Mouse (Mus musculus) G1E (cell line): ENCODE data around the gene Mllt3. TPM values are rescaled to one million over a fixed set of nuclear protein-coding genes. Genes with fewer than 3 reads are reported as not detected.
A peak's percentile ranks its signal among the peaks of the same experiment; 100 is the strongest.

ENCODE experiments used
- ATAC-seq: 2 replicates; pipeline ENCODE4 v1.8.0; 2016; ENCODE audit warnings: mild to moderate bottlenecking; ENCODE audit not compliant: insufficient number of reproducible peaks, poor library complexity, low FRiP score, severe bottlenecking; ENCODE audit errors: extremely low read depth
- DNase-seq: peaks from one replicate; pipeline ENCODE4 v3.0.0; 2012; ENCODE audit warnings: low spot score
- H3K27me3 ChIP-seq: 2 replicates; pipeline ENCODE4 v1.6.1; 2012; ENCODE audit warnings: mild to moderate bottlenecking, low read length, inconsistent platforms; ENCODE audit not compliant: insufficient read depth
- H3K36me3 ChIP-seq: replicated peaks from 2 replicates; pipeline ENCODE3; 2012; ENCODE audit warnings: mild to moderate bottlenecking, inconsistent platforms
- H3K4me1 ChIP-seq: 2 replicates; pipeline ENCODE4 v1.6.1; 2012; ENCODE audit warnings: low read depth, low read length, inconsistent platforms, mixed read lengths; ENCODE audit not compliant: insufficient read depth
- H3K4me3 ChIP-seq: 2 replicates; pipeline ENCODE4 v1.5.1; 2012; ENCODE audit warnings: low read depth, mild to moderate bottlenecking, inconsistent platforms, low read length, moderate library complexity, mixed read lengths
- H3K9me3 ChIP-seq: replicated peaks from 2 replicates; pipeline ENCODE4 v1.6.1; 2012; ENCODE audit warnings: inconsistent platforms
- CTCF ChIP-seq: IDR thresholded peaks from 2 replicates; pipeline ENCODE4 v1.5.1; 2012; ENCODE audit warnings: low read depth, low read length, inconsistent platforms, mixed read lengths
- GATA1 ChIP-seq: IDR thresholded peaks from 2 replicates; pipeline ENCODE4 v1.6.1; 2012; ENCODE audit warnings: borderline replicate concordance, low read length, inconsistent platforms, mixed read lengths
- GATA2 ChIP-seq: IDR thresholded peaks from 2 replicates; pipeline ENCODE4 v1.6.1; 2012; ENCODE audit warnings: low read depth, low read length, inconsistent platforms, borderline replicate concordance
- POLR2AphosphoS5 ChIP-seq: IDR thresholded peaks from 2 replicates; pipeline ENCODE4 v1.6.1; 2012; ENCODE audit warnings: low read depth, low read length, inconsistent platforms; ENCODE audit not compliant: insufficient replicate concordance
- TAL1 ChIP-seq: conservative IDR thresholded peaks from 2 replicates; pipeline ENCODE4 v1.6.1; 2012; ENCODE audit warnings: low read depth, low read length, inconsistent platforms, mixed read lengths
- polyA plus RNA-seq: library from polyadenylated mRNA; stranded (reverse); fragments of >175 nt; gene quantifications from 2 replicates; pipeline ENCODE4 v1.2.3, GENCODE M21; 2012
- total RNA-seq, 2 experiments: library from RNA; stranded (forward) in 1 of 2; stranded (reverse) in 1 of 2; fragments of 200-1000 nt in 1 of 2; fragments of >200 nt in 1 of 2; fragmentation: Nextera tagmentation in 1 of 2; gene quantifications; 2 replicates each; pipeline ENCODE4 v1.2.3; 2014 to 2017

Mllt3 gene
- total and polyA plus RNA-seq, 3 experiments, result 10.6 to 123 (median 97.8) TPM

GRCm38 (mm10) chr4:88003159-88003948 lies 29.8 kb downstream of the Mllt3 start:
- peaks cover 23% of the 10 kb centered on the region for H3K36me3 ChIP-seq
- no peaks in the 10 kb centered on the region for H3K27me3 ChIP-seq
- TF ChIP-seq POLR2AphosphoS5, result no peak
- no peak for TF ChIP-seq GATA1
- no peak for TF ChIP-seq TAL1
- DNase-seq (peak; percentile 15), ATAC-seq (peak; percentile 51)
- no peaks in the 10 kb centered on the region for H3K9me3 ChIP-seq
- H3K4me1 ChIP-seq, result peaks cover 46% of the 10 kb centered on the region
- H3K4me3 ChIP-seq, result no peak overlapping the region

- no peak for DNase-seq
- no peaks in the 10 kb centered on the region for H3K9me3 ChIP-seq
- H3K4me3 ChIP-seq, result no peak overlapping the region
- no peaks in the 10 kb centered on the region for H3K27me3 ChIP-seq
- no peak for TF ChIP-seq GATA1
- no peak for TF ChIP-seq POLR2AphosphoS5
- no peak for TF ChIP-seq CTCF
- no peak for TF ChIP-seq TAL1
- TF ChIP-seq GATA2, result no peak
- H3K36me3 ChIP-seq, result peaks cover 25% of the 10 kb centered on the region
- no peak for ATAC-seq
- peaks cover 5% of the 10 kb centered on the region; the same call in 1 of the 2 replicates for H3K4me1 ChIP-seq
Measured at GRCm38 (mm10) chr4:87991710-87992109, 41.5 kb downstream of the Mllt3 start.

DNA sequence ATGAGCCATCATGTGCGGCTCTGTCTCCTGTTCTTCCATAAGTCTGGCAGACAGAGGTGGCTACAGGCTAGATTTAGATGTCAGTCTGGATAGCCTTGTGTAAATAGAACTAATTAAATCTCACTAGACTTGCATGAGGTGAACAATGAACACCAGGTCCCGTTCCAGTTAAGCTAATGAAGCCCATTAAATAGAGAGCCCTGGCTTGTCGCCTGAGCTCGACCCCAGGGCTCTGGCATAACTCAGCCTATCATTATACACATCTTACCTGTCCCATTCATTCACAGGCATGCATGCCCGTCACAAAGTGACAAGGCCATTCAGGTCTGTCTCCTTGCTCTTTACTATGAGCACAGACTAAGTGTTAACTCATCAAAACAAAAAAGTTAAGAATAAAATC lies 42.2 kb downstream of the Mllt3 start:
- Histone ChIP-seq H3K9me3 (no peaks in the 10 kb centered on the region), H3K27me3 (no peaks in the 10 kb centered on the region), H3K4me1 (peaks cover 5% of the 10 kb centered on the region; the same call in 1 of the 2 replicates), H3K36me3 (peaks cover 21% of the 10 kb centered on the region), H3K4me3 (no peak overlapping the region)
- DNase-seq, result no peak
- ATAC-seq, result no peak
- no peak for TF ChIP-seq POLR2AphosphoS5
- TF ChIP-seq GATA2, result no peak
- TF ChIP-seq TAL1, result no peak
- TF ChIP-seq CTCF, result no peak
- no peak for TF ChIP-seq GATA1

- H3K4me3 ChIP-seq, result no peak overlapping the region
- no peaks in the 10 kb centered on the region for H3K9me3 ChIP-seq
- ATAC-seq (no peak), DNase-seq (no peak)
- H3K36me3 ChIP-seq, result peaks cover 6% of the 10 kb centered on the region
- TF ChIP-seq CTCF (no peak), POLR2AphosphoS5 (no peak), GATA2 (no peak), GATA1 (no peak), TAL1 (no peak)
- H3K27me3 ChIP-seq, result no peaks in the 10 kb centered on the region
- H3K4me1 ChIP-seq, result peaks cover 14% of the 10 kb centered on the region
Measured at GRCm38 (mm10) chr4:87985281-87985680, 47.9 kb downstream of the Mllt3 start.

GRCm38 (mm10) chr4:87984589-87984988 lies 48.6 kb downstream of the Mllt3 start:
- DNase-seq, result no peak
- TF ChIP-seq POLR2AphosphoS5, result no peak
- TF ChIP-seq GATA2, result no peak

DNA sequence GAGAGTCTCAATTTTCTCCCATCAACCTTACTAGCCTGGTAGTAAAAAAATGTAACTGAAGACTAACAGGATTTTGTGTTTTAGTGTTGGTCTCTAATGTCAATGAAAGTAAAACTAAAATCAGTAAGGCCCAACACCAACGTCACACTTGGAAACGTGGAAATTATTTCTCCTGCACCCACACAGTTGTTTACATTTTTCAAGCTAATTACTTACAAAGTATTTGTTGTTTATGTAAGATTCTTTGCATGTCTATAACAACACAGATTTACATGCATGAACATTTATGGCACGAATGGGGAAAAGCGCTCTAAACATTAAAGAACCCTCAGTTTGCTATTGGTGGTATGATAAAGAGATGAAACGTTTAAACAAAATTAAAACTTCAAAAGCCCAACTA lies 49.1 kb downstream of the Mllt3 start:
- peaks cover 18% of the 10 kb centered on the region for H3K4me1 ChIP-seq
- DNase-seq, result no peak
- H3K27me3 ChIP-seq, result no peaks in the 10 kb centered on the region
- no peaks in the 10 kb centered on the region for H3K9me3 ChIP-seq
- H3K36me3 ChIP-seq, result peaks cover 9% of the 10 kb centered on the region
- no peak overlapping the region for H3K4me3 ChIP-seq
- ATAC-seq, result no peak
- no peak for TF ChIP-seq GATA1
- no peak for TF ChIP-seq CTCF
- TF ChIP-seq GATA2, result no peak
- no peak for TF ChIP-seq TAL1
- no peak for TF ChIP-seq POLR2AphosphoS5

More at GRCm38 (mm10) chr4:87984589-87984988, 48.6 kb downstream of the Mllt3 start:
- Histone ChIP-seq H3K4me3 (no peak overlapping the region), H3K36me3 (peaks cover 9% of the 10 kb centered on the region), H3K27me3 (no peaks in the 10 kb centered on the region), H3K4me1 (peaks cover 15% of the 10 kb centered on the region), H3K9me3 (no peaks in the 10 kb centered on the region)
- no peak for ATAC-seq

- DNase-seq (no peak), ATAC-seq (no peak)
- Histone ChIP-seq H3K27me3 (no peaks in the 10 kb centered on the region), H3K36me3 (peaks cover 10% of the 10 kb centered on the region), H3K4me3 (no peak overlapping the region), H3K9me3 (no peaks in the 10 kb centered on the region), H3K4me1 (peaks cover 18% of the 10 kb centered on the region)
- TF ChIP-seq TAL1 (no peak), POLR2AphosphoS5 (no peak), CTCF (no peak), GATA1 (no peak), GATA2 (no peak)
Measured at GRCm38 (mm10) chr4:87982578-87982977, 50.6 kb downstream of the Mllt3 start.
